Mouse (Mus musculus) thymus, postnatal 0 days (tissue): ENCODE data around the gene Nutm1. TPM values are rescaled to one million over a fixed set of nuclear protein-coding genes. Genes with fewer than 3 reads are reported as not detected.
A peak's percentile ranks its signal among the peaks of the same experiment; 100 is the strongest.

ENCODE experiments used
- DNase-seq: peaks from one replicate; pipeline ENCODE4 v3.0.0-alpha.2; 2015; ENCODE audit warnings: low spot score
- polyA plus RNA-seq: library from polyadenylated mRNA; unstranded; fragments of >200 nt; fragmentation: Nextera tagmentation; extraction: Ambion mirVana; gene quantifications from 2 replicates; pipeline ENCODE4 v1.2.1, GENCODE M21; 2015

Nutm1 gene
- polyA plus RNA-seq, 1 experiment from 2014 or later: 0.04 TPM

- DNase-seq: peak; percentile 87
Observed at GRCm38 (mm10) chr2:112261748-112262653, 2.9 kb upstream of the Nutm1 start, which contains the start of gene Nop10. TSS of gene Nop10 (plus strand) at chr2:112261926.

- DNase-seq: no peak
Observed at GRCm38 (mm10) chr2:112254675-112255515, 4.2 kb downstream of the Nutm1 start.

GRCm38 (mm10) chr2:112249780-112250453 is 9.2 kb downstream of the Nutm1 start:
- DNase-seq: no peak

DNA sequence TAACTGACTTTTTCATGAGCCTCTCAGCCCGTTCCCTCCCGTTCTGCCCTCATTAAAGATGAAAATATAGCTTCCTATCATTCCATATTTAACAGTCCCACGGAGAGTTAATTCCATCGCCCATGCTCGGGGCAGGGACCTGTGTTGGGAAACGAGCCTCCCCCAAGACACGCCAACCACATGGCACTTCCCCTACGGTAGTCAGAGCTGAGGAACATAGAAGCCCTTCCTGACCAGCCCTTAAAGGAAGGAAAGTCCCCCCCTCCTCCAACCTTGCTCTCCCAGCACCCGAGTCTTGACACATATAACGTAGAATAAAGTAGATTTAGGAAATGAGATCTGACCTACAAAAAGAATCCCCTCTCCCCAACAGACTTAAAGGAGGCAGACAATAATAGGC is 11.8 kb downstream of the Nutm1 start:
- no peak for DNase-seq

DNA sequence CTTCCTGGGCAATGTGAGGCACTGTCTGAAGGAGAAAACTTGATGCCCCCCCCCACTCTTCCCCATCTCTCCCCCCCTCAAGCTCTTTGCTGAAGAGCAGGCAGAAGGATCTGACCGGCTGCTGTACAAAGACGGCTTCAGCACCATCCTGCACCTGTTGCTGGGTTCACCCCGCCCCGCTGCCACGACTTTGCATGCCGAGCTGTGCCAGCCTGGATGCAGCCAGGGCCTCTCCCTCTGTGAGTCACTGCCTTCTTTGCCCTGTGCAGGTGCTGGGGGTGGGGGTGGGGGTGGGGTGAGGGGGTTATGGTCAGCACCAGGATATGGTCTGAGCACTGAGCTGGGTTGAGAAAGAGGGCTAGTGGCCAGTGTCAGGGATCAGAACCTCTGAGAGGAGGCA is 12.9 kb downstream of the Nutm1 start:
- DNase-seq: no peak

DNA sequence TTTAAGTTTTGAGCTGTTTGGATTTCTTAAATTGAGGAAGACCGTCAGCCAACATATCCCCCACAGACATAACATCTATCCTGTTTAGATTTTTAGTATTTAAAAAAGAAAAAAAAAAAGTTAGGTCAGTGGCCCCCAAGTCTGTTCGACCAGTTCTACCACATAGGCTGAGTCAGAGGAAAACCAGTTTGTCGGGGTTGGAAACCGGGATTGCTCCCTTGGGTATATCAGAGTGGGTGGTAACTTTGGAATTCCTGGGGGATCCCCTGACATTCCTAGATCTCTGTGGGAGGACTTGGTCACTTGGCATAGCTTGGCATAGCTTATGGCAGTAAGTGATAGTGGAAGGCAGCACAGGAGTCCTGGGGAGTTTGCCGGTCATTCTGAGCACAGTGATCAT is 13.8 kb downstream of the Nutm1 start:
- DNase-seq: no peak

- no peak for DNase-seq
Observed at GRCm38 (mm10) chr2:112241787-112242186, 17.3 kb downstream of the Nutm1 start.

DNA sequence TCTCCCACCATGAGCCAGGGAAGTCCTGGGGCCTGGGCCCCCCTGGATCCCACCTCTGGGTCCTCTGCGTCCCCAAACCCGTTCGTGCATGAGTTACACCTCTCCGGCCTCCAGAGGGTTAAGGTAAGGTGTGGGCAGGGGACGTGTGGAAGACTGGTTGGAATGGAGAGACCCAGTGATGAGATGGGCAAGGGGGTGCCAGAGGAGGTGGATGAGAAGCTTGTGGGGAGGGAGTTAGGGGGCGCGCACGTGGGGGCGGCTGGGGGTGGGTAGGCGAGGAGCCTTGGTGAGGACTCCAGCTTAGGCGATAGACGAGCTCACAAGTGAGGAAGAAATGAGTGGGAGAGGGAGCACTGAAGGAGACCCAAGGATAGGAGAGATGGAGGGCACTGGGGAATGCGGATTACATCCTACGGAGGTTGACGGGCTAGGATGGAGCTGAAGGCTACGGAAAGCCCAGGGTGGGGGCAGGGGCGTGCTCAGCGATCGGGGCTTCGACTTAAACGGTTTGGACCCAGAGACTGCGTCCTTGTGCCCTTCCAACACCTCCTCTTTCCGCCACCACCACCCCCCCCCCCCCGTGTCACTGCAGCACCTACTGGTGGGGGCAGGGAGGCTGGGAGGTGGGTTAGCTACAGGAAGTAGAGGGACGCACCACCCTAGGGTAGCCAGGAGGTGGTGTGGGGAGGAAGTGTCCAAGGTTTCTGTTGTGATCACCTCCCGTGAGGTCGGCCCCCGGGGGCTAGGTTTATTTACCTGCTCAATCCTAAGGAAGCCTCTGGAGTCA is 19.0 kb downstream of the Nutm1 start:
- DNase-seq: peak; percentile 51

DNA sequence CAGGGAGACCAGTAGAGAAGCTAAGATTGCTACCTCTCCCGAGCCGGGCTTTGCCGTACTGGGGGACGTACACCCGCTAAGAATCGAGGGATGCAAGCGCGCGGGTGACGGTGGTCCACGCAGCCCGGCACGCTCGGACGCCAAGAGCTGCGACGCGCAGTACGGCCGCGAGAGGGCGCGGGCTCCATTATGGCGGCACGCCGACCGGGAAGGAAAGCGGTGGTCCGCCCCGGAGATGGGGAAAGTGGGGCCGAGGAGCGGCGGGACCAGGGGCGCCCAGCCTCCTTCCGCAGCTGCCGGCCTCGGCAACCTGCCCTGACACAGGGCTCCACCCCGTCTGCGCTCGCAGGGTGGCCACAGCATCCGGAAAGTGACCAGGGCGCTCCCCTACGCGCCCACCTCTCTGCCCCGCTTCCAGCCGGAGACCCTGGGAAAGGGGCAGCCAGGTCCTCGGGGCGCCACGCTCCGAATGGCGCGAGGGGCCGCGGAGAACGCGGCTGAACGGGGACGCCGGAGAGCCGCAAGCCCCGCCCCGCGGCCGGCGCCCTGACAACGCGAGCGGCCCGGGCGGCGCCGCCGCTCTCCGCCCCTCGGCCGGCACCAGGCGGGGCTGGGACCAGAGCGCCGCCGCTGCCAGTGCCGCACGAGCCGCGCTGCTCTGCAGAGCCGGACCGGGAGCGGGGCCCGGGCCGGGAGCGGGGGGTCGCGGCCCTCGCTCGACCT is 19.7 kb downstream of the Nutm1 start, which contains the start of gene Lpcat4:
Lpcat4 (plus strand) TSS at position 257 of the 723 bp plus-strand sequence.
- peak; percentile 80 for DNase-seq

DNA sequence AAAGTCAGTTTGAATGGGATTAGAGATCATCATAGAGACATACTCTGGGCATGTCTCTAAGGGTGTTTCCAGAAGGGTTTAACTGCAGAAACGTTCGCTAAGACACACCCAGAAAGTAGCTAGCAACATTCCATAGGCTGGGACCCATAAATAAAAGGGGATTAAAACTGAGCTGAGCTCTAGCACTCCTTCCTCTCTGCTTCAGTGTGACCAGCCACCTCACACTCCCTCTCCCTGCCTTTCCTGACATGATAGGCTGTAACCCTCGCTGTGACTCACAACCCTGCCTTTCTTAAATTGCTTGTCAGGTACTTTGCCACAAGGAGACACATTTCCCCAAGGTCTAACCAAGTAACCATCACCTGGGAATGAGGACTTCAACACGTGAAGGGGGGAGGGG is 21.1 kb downstream of the Nutm1 start:
- no peak for DNase-seq

- DNase-seq: no peak
Observed at GRCm38 (mm10) chr2:112236620-112237019, 22.5 kb downstream of the Nutm1 start.

- DNase-seq: no peak
Observed at GRCm38 (mm10) chr2:112232623-112233022, 26.5 kb downstream of the Nutm1 start.

- no peak for DNase-seq
Observed at GRCm38 (mm10) chr2:112224356-112224755, 34.7 kb downstream of the Nutm1 start.

DNA sequence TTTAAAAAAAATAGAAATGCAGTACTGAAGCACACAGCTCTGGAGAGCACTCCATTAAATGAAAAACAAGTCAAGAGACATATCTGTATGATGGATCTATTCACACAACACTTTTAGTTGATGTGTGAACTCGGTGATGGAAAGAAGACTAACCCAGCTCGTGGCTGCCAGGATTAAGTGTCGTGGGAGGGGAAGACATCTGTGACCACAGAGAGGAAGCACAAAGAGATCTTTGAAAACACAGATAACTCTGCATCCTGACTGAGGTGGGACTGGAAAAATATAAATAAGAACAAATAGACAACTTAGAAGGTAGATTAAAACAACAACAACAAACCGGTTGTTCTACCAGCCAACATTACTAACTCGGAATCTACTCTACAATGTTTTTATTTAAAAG is 36.5 kb downstream of the Nutm1 start:
- peak; percentile 9 for DNase-seq

GRCm38 (mm10) chr2:112220880-112221279 is 38.2 kb downstream of the Nutm1 start:
- no peak for DNase-seq

- DNase-seq: no peak
Observed at GRCm38 (mm10) chr2:112217614-112218013, 41.5 kb downstream of the Nutm1 start.

- peak; percentile 30 for DNase-seq
Observed at GRCm38 (mm10) chr2:112215977-112216376, 43.1 kb downstream of the Nutm1 start.

- DNase-seq: no peak
Observed at GRCm38 (mm10) chr2:112210699-112211098, 48.4 kb downstream of the Nutm1 start.

DNA sequence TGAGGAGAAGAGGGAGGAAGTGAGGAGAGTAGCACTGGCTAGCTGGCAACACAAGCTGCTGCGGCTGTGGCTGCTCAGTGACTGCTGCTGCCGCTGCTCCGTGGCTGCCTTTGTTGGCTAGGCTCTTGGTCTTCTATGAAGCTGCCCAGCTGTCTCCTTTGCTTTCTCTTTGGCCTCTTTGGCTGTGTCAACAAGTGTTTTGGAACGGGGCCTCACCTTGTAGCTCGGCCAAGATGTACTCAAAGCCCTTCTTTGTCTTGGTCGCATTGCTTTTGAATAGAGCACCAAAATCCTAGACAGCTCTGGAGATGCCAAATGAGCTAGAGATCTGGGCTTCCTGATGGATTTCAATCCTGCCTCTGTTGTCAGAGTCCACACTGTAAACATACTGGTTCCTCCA is 48.9 kb downstream of the Nutm1 start:
- no peak for DNase-seq

GRCm38 (mm10) chr2:112203056-112203455 is 56.0 kb downstream of the Nutm1 start:
- no peak for DNase-seq
